11 mouse cellular contexts compared by ENCODE assay signal in genomic region chr6:17595712-17596462, GRCm38 (mm10). TPM values are rescaled to one million over a fixed set of nuclear protein-coding genes. Genes with fewer than 3 reads are reported as not detected.
DNase-seq lines count a peak whose midpoint lies in the region; ATAC-seq lines count a peak whose summit lies in the region.
"Had no signal": no experiment of that assay in that cellular context is flagged by ENCODE, and none has a peak within 500 bp of the region (broad histone marks: within the 10 kb centered on the region; RNA-seq: fewer than 3 reads in every experiment).

No protein-coding gene starts in this region.

- H3K27ac ChIP-seq in liver, embryonic 11.5 days (ENCODE audit: low read depth, low read length): no peak overlapping the region
- H3K27ac ChIP-seq: embryonic facial prominence, embryonic 15.5 days; neural tube, embryonic 15.5 days had no signal

- WGBS in liver, embryonic 11.5 days: 74% methylated on average over 11 of the region's 11 CpGs

- no peak overlapping the region for H3K9ac ChIP-seq in liver, embryonic 11.5 days (ENCODE audit: low read depth, low read length)
- H3K9ac ChIP-seq: embryonic facial prominence, embryonic 15.5 days; neural tube, embryonic 15.5 days had no signal

- peak; percentile 12 for DNase-seq in adrenal gland, postnatal 14 days
- no peak for DNase-seq in adrenal gland, adult 18-20 months (ENCODE audit: low spot score in 2 of 2)
- peak; percentile 16 for DNase-seq in liver
- no peak for DNase-seq in liver, embryonic 11.5 days (ENCODE audit: low spot score)
- DNase-seq in kidney, adult 9 months: peak; percentile 35
- peak; percentile 33 to 34 for DNase-seq in lung, postnatal 4 days
- no peak for DNase-seq in testis, postnatal 10 days (ENCODE audit: low spot score)
- no peak for DNase-seq in layer of hippocampus, postnatal 25 days (ENCODE audit: extremely low spot score in 1 of 2, low spot score in 1 of 2)

- no peak overlapping the region for H3K4me2 ChIP-seq in liver, embryonic 11.5 days
- H3K4me2 ChIP-seq: embryonic facial prominence, embryonic 15.5 days; neural tube, embryonic 15.5 days had no signal

- H3K4me1 ChIP-seq in liver, embryonic 11.5 days (replicated peaks; ENCODE audit: control insufficient read depth, insufficient read depth, low read length): no peaks in the 10 kb centered on the region
- H3K4me1 ChIP-seq: embryonic facial prominence, embryonic 15.5 days; neural tube, embryonic 15.5 days had no signal

- peaks cover 2% of the 10 kb centered on the region; the same call in 1 of the 2 replicates for H3K9me3 ChIP-seq in liver, embryonic 11.5 days (ENCODE audit: control insufficient read depth, low read length)
- H3K9me3 ChIP-seq: neural tube, embryonic 15.5 days had no signal

- H3K36me3 ChIP-seq in liver, embryonic 11.5 days (ENCODE audit: control insufficient read depth, insufficient read depth, low read length): no peaks in the 10 kb centered on the region
- H3K36me3 ChIP-seq: embryonic facial prominence, embryonic 15.5 days; neural tube, embryonic 15.5 days had no signal

- no peak for ATAC-seq in liver, embryonic 11.5 days (replicated peaks; ENCODE audit: low FRiP score)
- ATAC-seq: hindbrain, embryonic 16.5 days had no signal

- no peak overlapping the region for H3K4me3 ChIP-seq in liver, embryonic 11.5 days (ENCODE audit: low read depth, low read length)
- H3K4me3 ChIP-seq: embryonic facial prominence, embryonic 15.5 days; neural tube, embryonic 15.5 days had no signal

- no peaks in the 10 kb centered on the region for H3K27me3 ChIP-seq in liver, embryonic 11.5 days (replicated peaks; ENCODE audit: control insufficient read depth, insufficient read depth, low read length)
- H3K27me3 ChIP-seq: embryonic facial prominence, embryonic 15.5 days; neural tube, embryonic 15.5 days had no signal

RNA-seq across cellular contexts. Expression of gene Capza2, which starts 40.1 kb away (rescaled TPM):
- total RNA-seq in adrenal gland, postnatal 14 days (2021): 134 and 144 TPM in 2 replicates
- 100 to 1,000 TPM; 126 to 161 TPM for total RNA-seq in adrenal gland, adult 18-20 months (2021)
- polyA plus RNA-seq in liver, embryonic 11.5 days (2014; fragmentation: Nextera tagmentation; extraction: Ambion mirVana): 164 and 186 TPM in 2 replicates
- total RNA-seq in layer of hippocampus, postnatal 25 days (2021): 100 to 1,000 TPM; 314 to 316 TPM

Comparison
In these comparisons a context has a peak if more than half of its experiments do, and no peak if none do; other contexts are left out.
1. DNase-seq: peak in adrenal gland, postnatal 14 days (single experiment), liver (single experiment), kidney, adult 9 months (single experiment) and lung, postnatal 4 days (2 of 2); none in adrenal gland, adult 18-20 months (0 of 2), liver, embryonic 11.5 days (single experiment), testis, postnatal 10 days (single experiment) and layer of hippocampus, postnatal 25 days (0 of 2).